Mouse (Mus musculus): ENCODE measurements around the gene Mapk6. TPM values are rescaled to one million over a fixed set of nuclear protein-coding genes. Genes with fewer than 3 reads are reported as not detected.
A peak's percentile ranks its signal among the peaks of the same experiment; 100 is the strongest.

The Mapk6 gene
- polyA plus RNA-seq, 1 experiment from 2014 or later: 43.5 TPM

DNA sequence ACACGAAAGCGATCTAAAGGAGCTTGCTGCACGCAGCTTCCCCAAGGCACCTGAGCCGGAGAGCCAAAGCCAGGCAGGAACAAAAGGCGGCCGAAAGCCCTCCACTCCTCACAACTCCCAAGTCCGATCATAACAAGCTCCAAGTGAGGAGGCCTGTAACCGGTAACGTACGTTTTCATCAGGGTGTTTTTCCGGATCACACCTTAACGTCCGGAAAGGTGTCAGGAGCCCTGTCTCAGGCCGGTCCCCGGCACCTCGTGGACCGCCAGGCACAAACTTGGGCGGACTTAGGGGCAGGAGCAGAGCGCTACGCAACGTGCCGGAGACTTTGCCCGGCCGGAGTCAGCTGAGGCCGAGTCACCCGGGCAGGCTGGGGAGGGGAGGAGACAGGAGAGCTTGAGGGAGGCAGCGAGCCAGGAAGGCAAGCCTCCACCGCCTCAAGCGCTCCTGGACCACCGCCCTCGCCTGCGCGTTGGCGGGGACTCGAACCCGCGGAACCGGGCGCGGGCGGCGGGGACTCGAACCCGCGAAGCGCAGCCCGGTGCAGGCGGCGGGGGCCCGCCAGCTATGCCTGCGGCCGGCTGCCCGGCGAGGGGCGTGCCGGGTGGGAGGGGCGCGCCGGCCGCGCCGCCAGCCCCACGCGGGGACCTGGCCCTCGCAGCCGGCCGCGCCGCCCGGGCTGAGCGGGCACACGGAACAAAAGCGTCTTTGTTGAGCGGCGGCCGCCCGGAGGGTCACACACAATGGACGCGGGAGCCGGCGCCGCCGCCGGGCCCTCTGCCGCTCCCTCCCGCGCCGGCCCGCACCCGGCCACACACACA, 564 bp downstream of the Mapk6 start:
- Histone ChIP-seq H3K9ac (ENCODE audit: low read depth, low read length) (peak overlapping the region; percentile 93), H3K27ac (ENCODE audit: low read length) (peak overlapping the region; percentile 99), H3K27me3 (replicated peaks; ENCODE audit: control insufficient read depth, insufficient read depth, low read length) (no peaks in the 10 kb centered on the region), H3K36me3 (ENCODE audit: control insufficient read depth, insufficient read depth, low read length) (no peaks in the 10 kb centered on the region), H3K4me2 (ENCODE audit: low read depth, low read length) (peak overlapping the region; percentile 80), H3K4me1 (ENCODE audit: control insufficient read depth, insufficient read depth, low read length) (peaks cover 17% of the 10 kb centered on the region), H3K9me3 (ENCODE audit: control insufficient read depth, low read length) (no peaks in the 10 kb centered on the region), H3K4me3 (ENCODE audit: low read length) (peak overlapping the region; percentile 86)
- under 1% methylated on average over 76 of the region's 90 CpGs for WGBS
- ATAC-seq: peak; percentile 84

- H3K27ac ChIP-seq (ENCODE audit: low read length): peak overlapping the region; percentile 39
- peak overlapping the region; percentile 86 for H3K4me3 ChIP-seq (ENCODE audit: low read length)
- no peak for ATAC-seq
- peak overlapping the region; percentile 80 for H3K4me2 ChIP-seq (ENCODE audit: low read depth, low read length)
- WGBS: 5% methylated on average over 11 of the region's 11 CpGs
- H3K9ac ChIP-seq (ENCODE audit: low read depth, low read length): peak overlapping the region; percentile 93
- H3K4me1 ChIP-seq (ENCODE audit: control insufficient read depth, insufficient read depth, low read length): peaks cover 19% of the 10 kb centered on the region
- no peaks in the 10 kb centered on the region for H3K36me3 ChIP-seq (ENCODE audit: control insufficient read depth, insufficient read depth, low read length)
- H3K9me3 ChIP-seq (ENCODE audit: control insufficient read depth, low read length): no peaks in the 10 kb centered on the region
- no peaks in the 10 kb centered on the region for H3K27me3 ChIP-seq (replicated peaks; ENCODE audit: control insufficient read depth, insufficient read depth, low read length)
Measured at GRCm38 (mm10) chr9:75408204-75408826, 1.5 kb downstream of the Mapk6 start.

DNA sequence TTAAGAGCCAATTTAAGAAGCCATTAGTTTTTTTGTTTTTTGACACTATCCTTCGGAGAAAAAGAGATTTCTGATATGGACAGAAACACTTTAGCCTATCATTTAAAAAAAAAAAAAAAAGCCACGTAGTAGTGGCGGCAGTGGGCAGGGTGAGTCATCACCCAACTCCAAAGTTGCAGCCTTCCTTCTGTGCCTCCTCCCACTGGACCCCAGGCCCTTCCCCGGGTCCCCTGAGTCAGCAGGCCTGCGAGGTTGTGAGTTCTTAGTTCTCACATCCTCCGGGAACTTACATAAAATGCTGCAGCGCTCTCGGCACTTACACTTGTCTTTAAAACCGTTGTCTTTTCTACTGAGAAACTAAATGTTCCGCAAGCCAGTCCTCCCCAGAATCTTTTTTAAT, 2.0 kb downstream of the Mapk6 start:
- no peak for ATAC-seq
- Histone ChIP-seq H3K4me3 (ENCODE audit: low read length) (peak overlapping the region; percentile 29), H3K9ac (ENCODE audit: low read depth, low read length) (peak overlapping the region; percentile 54), H3K36me3 (ENCODE audit: control insufficient read depth, insufficient read depth, low read length) (no peaks in the 10 kb centered on the region), H3K9me3 (ENCODE audit: control insufficient read depth, low read length) (no peaks in the 10 kb centered on the region), H3K27me3 (replicated peaks; ENCODE audit: control insufficient read depth, insufficient read depth, low read length) (no peaks in the 10 kb centered on the region), H3K4me2 (ENCODE audit: low read depth, low read length) (peak overlapping the region; percentile 54), H3K27ac (ENCODE audit: low read length) (no peak overlapping the region), H3K4me1 (ENCODE audit: control insufficient read depth, insufficient read depth, low read length) (peaks cover 19% of the 10 kb centered on the region)
- 13% methylated on average over 10 of the region's 10 CpGs for WGBS

- 75% methylated on average over 2 of the region's 2 CpGs for WGBS
- Histone ChIP-seq H3K4me1 (ENCODE audit: control insufficient read depth, insufficient read depth, low read length) (peaks cover 25% of the 10 kb centered on the region), H3K36me3 (ENCODE audit: control insufficient read depth, insufficient read depth, low read length) (no peaks in the 10 kb centered on the region), H3K4me3 (ENCODE audit: low read length) (no peak overlapping the region), H3K27ac (ENCODE audit: low read length) (0 out of 2 replicates have a peak overlapping the region, but pooled peaks have one; percentile 4), H3K27me3 (replicated peaks; ENCODE audit: control insufficient read depth, insufficient read depth, low read length) (no peaks in the 10 kb centered on the region), H3K9me3 (ENCODE audit: control insufficient read depth, low read length) (no peaks in the 10 kb centered on the region), H3K9ac (ENCODE audit: low read depth, low read length) (no peak overlapping the region), H3K4me2 (ENCODE audit: low read depth, low read length) (no peak overlapping the region)
- no peak for ATAC-seq
Measured at GRCm38 (mm10) chr9:75406121-75406520, 3.7 kb downstream of the Mapk6 start.

DNA sequence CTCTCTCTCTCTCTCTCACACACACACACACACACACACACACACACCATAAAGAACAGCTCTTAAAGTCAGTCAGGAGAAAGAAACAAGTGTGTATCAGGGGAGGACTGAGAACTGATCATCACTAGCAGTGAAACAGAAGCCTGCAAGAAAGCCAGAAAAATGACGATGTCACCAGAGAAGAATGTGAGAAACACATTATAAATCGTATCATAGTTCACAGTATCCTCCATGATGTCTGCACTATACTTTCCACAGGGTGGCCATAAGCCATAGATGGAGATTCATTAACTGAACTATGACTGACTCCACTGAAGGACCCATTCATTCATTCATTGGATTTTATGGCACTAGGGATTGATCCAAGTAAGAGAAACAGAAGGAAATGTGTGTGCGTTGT, 6.3 kb downstream of the Mapk6 start:
- Histone ChIP-seq H3K27ac (ENCODE audit: low read length) (no peak overlapping the region), H3K9ac (ENCODE audit: low read depth, low read length) (no peak overlapping the region), H3K4me1 (ENCODE audit: control insufficient read depth, insufficient read depth, low read length) (peaks cover 21% of the 10 kb centered on the region), H3K36me3 (ENCODE audit: control insufficient read depth, insufficient read depth, low read length) (no peaks in the 10 kb centered on the region), H3K27me3 (replicated peaks; ENCODE audit: control insufficient read depth, insufficient read depth, low read length) (no peaks in the 10 kb centered on the region), H3K9me3 (ENCODE audit: control insufficient read depth, low read length) (no peaks in the 10 kb centered on the region), H3K4me2 (ENCODE audit: low read depth, low read length) (no peak overlapping the region), H3K4me3 (ENCODE audit: low read length) (no peak overlapping the region)
- 38% methylated on average over 3 of the region's 3 CpGs for WGBS
- ATAC-seq: no peak

DNA sequence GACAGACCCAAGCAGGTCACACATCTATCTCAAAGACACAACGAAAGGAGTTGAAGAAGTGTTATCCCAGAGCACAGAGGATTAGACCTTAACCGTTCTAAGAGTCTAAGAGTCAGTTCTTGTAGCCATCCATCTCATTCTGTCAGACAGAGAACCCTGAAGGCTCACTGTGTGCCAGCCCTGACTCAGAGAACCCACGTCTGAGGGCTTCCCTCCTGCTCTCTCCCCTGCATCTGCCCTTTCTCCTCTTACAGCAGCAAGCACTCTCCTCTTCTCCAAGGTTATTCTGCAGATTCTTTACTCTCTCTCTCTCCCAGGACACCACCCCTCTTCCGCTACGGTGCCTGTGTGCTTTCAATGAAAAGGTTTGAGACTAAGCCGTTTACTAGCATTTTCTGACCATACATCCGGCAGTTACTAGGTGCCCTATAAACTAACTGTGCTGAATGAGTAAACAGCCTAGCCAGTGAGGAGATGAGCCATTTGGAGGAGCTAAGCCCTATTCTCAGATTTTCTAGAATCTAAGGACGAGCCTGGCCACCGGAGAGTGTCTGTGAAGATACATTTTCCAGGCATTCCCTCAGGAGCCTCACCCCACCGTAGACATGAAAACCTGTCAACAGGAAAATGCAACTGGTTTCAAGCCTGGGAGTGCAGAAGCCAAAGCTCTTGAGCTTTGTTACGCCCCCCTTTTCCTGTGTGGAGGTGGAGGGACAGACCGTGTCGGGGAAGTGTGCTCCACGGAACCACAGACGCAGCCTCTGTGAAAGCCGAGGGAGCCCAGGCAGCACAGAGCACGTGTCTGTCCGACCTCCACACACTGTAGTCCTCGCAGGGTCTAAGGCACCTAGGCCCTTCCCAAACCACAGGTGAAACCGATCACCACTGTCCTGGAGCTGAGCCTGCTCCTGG, 8.0 kb downstream of the Mapk6 start:
- ATAC-seq: no peak
- 53% methylated on average over 20 of the region's 20 CpGs for WGBS
- H3K4me2 ChIP-seq (ENCODE audit: low read depth, low read length): 0 out of 2 replicates have a peak overlapping the region, but pooled peaks have one; percentile 1
- H3K4me3 ChIP-seq (ENCODE audit: low read length): no peak overlapping the region
- H3K4me1 ChIP-seq (ENCODE audit: control insufficient read depth, insufficient read depth, low read length): peaks cover 18% of the 10 kb centered on the region
- peaks cover 6% of the 10 kb centered on the region for H3K36me3 ChIP-seq (ENCODE audit: control insufficient read depth, insufficient read depth, low read length)
- H3K27me3 ChIP-seq (replicated peaks; ENCODE audit: control insufficient read depth, insufficient read depth, low read length): no peaks in the 10 kb centered on the region
- H3K9me3 ChIP-seq (ENCODE audit: control insufficient read depth, low read length): no peaks in the 10 kb centered on the region
- H3K9ac ChIP-seq (ENCODE audit: low read depth, low read length): no peak overlapping the region
- no peak overlapping the region; the same call in 1 of the 2 replicates for H3K27ac ChIP-seq (ENCODE audit: low read length)

DNA sequence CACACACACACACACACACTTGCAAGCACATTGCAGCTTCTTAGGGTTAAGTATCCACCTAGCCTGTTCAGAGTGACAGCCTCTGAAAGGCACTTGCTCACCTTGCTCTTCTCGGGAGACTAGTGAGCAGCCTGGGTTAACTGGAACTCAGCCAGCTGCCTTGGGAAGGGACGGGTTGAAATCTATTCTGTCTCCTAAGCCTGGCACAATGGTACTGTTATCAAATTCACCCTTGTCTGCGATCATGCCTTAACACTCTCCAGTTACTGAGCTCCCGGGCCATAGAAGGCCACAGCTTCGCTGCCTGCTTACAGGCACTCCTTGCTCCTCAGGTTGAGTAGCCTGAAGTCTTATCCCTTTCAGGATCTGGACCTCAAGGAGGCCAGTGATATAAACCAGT, 9.2 kb downstream of the Mapk6 start:
- no peak overlapping the region for H3K9ac ChIP-seq (ENCODE audit: low read depth, low read length)
- H3K9me3 ChIP-seq (ENCODE audit: control insufficient read depth, low read length): no peaks in the 10 kb centered on the region
- ATAC-seq: no peak
- 65% methylated on average over 5 of the region's 5 CpGs for WGBS
- H3K4me1 ChIP-seq (ENCODE audit: control insufficient read depth, insufficient read depth, low read length): peaks cover 14% of the 10 kb centered on the region; the same call in 1 of the 2 replicates
- H3K4me2 ChIP-seq (ENCODE audit: low read depth, low read length): no peak overlapping the region
- peaks cover 11% of the 10 kb centered on the region for H3K36me3 ChIP-seq (ENCODE audit: control insufficient read depth, insufficient read depth, low read length)
- H3K27ac ChIP-seq (ENCODE audit: low read length): no peak overlapping the region
- no peaks in the 10 kb centered on the region for H3K27me3 ChIP-seq (replicated peaks; ENCODE audit: control insufficient read depth, insufficient read depth, low read length)
- no peak overlapping the region for H3K4me3 ChIP-seq (ENCODE audit: low read length)

DNA sequence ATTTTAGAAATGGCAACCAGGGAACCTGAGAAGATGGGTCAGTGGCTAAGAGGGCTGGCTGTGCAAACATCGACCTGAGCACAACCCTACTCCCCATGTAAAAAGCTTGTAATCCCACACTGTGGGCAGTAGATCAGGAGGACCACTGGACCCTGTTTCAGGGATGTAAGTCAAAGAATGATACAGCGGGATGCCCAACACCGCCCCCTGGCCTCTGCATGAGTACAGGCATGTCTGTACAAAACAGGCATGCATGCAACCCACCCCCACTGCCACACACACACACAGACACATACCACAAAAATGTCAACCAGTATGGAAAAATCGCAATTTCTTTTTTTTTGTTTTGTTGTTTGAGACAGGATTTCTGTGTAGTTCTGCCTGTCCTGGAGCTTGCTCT, 10.7 kb downstream of the Mapk6 start:
- no peaks in the 10 kb centered on the region for H3K9me3 ChIP-seq (ENCODE audit: control insufficient read depth, low read length)
- H3K4me1 ChIP-seq (ENCODE audit: control insufficient read depth, insufficient read depth, low read length): peaks cover 14% of the 10 kb centered on the region; the same call in 1 of the 2 replicates
- H3K9ac ChIP-seq (ENCODE audit: low read depth, low read length): no peak overlapping the region
- no peak overlapping the region for H3K27ac ChIP-seq (ENCODE audit: low read length)
- WGBS: 93% methylated on average over 4 of the region's 4 CpGs
- H3K27me3 ChIP-seq (replicated peaks; ENCODE audit: control insufficient read depth, insufficient read depth, low read length): no peaks in the 10 kb centered on the region
- H3K4me2 ChIP-seq (ENCODE audit: low read depth, low read length): no peak overlapping the region
- H3K4me3 ChIP-seq (ENCODE audit: low read length): no peak overlapping the region
- no peak for ATAC-seq
- H3K36me3 ChIP-seq (ENCODE audit: control insufficient read depth, insufficient read depth, low read length): peaks cover 13% of the 10 kb centered on the region

- Histone ChIP-seq H3K27me3 (replicated peaks; ENCODE audit: control insufficient read depth, insufficient read depth, low read length) (no peaks in the 10 kb centered on the region), H3K4me1 (ENCODE audit: control insufficient read depth, insufficient read depth, low read length) (peaks cover 3% of the 10 kb centered on the region; the same call in 1 of the 2 replicates), H3K36me3 (ENCODE audit: control insufficient read depth, insufficient read depth, low read length) (peaks cover 29% of the 10 kb centered on the region), H3K9me3 (ENCODE audit: control insufficient read depth, low read length) (no peaks in the 10 kb centered on the region), H3K27ac (ENCODE audit: low read length) (0 out of 2 replicates have a peak overlapping the region, but pooled peaks have one; percentile 7), H3K4me2 (ENCODE audit: low read depth, low read length) (no peak overlapping the region), H3K9ac (ENCODE audit: low read depth, low read length) (no peak overlapping the region), H3K4me3 (ENCODE audit: low read length) (no peak overlapping the region)
- peak; percentile 89 for ATAC-seq
- 68% methylated on average over 6 of the region's 6 CpGs for WGBS
Measured at GRCm38 (mm10) chr9:75395971-75396370, 13.8 kb downstream of the Mapk6 start.

Data from intestine, embryonic 16.5 days (tissue).